Mouse (Mus musculus) left cerebral cortex, adult 11 months (tissue): ENCODE results near the gene Cldn18.

Experiments
- DNase-seq: peaks from one replicate; pipeline ENCODE4 v3.0.0; 2022; ENCODE audit warnings: low spot score

The Cldn18 gene

GRCm38 (mm10) chr9:99685061-99685521 is 32.0 kb downstream of the Cldn18 start:
- DNase-seq: no peak

GRCm38 (mm10) chr9:99681980-99682570 is 35.0 kb downstream of the Cldn18 start:
- no peak for DNase-seq

- DNase-seq: no peak
Observed at GRCm38 (mm10) chr9:99675714-99676113, 41.4 kb downstream of the Cldn18 start.

- no peak for DNase-seq
Observed at GRCm38 (mm10) chr9:99671603-99672002, 45.5 kb downstream of the Cldn18 start.

GRCm38 (mm10) chr9:99667596-99667995 is 49.5 kb downstream of the Cldn18 start:
- DNase-seq: no peak

- no peak for DNase-seq
Observed at GRCm38 (mm10) chr9:99662887-99663286, 54.2 kb downstream of the Cldn18 start.

- peak; percentile 63 for DNase-seq
Observed at GRCm38 (mm10) chr9:99662406-99662805, 54.7 kb downstream of the Cldn18 start.

GRCm38 (mm10) chr9:99661606-99662166 is 55.4 kb downstream of the Cldn18 start:
- DNase-seq: no peak

- DNase-seq: no peak
Observed at GRCm38 (mm10) chr9:99660756-99661155, 56.3 kb downstream of the Cldn18 start.

GRCm38 (mm10) chr9:99646102-99646501 is 71.0 kb downstream of the Cldn18 start:
- no peak for DNase-seq

- no peak for DNase-seq
Observed at GRCm38 (mm10) chr9:99645416-99645815, 71.7 kb downstream of the Cldn18 start.

GRCm38 (mm10) chr9:99639957-99640356 is 77.1 kb downstream of the Cldn18 start:
- no peak for DNase-seq
